Mouse (Mus musculus): Measurements from ENCODE around the gene Amz1.

Gene Amz1

DNA sequence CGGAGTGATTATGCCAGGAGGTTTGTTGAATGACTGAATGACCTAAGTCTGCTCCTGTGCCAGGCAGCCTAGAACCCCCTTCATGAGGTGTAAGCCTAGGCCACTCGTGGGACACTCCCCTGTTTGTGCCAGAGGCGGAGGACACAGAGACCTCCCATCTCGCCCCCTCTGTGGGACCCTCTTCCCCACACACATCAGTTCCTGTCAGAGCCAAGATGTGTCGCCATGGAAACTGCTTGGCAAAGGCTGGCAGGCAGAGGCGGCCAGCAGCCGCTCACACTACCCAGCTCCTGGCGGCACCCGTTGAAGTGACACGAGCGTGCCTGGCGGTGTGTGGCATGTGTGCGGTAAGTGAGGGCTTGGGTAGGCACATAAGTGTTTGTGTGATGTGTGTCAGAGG is at the start of gene Amz1:
TSS of gene Amz1 (plus strand) at position 306 of the 400 bp plus-strand sequence.
- no peak for DNase-seq

- no peak for DNase-seq
Measured at GRCm38 (mm10) chr5:140675079-140675478, 48.8 kb upstream of the Amz1 start.

DNA sequence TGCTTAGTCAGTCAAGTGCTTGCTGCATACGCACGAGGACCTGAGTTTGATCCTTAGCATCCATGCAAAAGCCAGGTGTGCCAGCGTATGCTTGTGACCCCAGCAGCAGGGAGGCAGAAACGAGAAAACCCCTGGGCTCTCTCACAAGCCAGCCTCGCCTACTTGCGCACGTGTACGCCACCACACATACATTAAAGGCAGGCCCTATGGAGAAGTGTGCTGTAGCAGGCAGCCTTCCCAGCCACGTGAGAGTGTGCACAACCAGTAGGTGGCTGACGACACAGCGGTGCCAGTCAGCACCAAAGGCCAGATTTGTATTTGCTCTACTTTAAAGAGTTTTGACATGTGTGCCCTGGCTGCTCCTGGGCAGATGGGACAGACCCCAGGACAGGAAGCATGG is 48.3 kb upstream of the Amz1 start:
- DNase-seq = no peak

DNA sequence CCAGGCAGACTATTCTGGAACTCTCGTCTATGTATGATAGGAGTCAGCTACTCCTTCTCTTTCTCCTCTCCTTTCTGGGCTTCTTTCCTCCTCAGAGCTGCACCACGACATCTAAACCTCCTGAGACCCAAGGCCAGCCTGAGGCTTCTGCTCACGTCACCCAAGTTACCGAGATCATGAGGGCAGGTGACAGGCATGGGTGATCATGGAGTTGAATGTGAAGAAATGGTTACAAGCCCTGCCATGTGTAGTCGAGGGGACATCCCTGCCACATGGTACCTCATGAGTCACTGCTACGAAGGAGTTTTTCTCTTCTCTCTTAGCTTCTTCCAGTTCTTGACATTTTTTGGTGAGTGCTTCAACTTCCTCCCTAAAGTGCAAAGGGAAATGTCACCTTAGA is 46.8 kb upstream of the Amz1 start:
- DNase-seq = no peak

DNA sequence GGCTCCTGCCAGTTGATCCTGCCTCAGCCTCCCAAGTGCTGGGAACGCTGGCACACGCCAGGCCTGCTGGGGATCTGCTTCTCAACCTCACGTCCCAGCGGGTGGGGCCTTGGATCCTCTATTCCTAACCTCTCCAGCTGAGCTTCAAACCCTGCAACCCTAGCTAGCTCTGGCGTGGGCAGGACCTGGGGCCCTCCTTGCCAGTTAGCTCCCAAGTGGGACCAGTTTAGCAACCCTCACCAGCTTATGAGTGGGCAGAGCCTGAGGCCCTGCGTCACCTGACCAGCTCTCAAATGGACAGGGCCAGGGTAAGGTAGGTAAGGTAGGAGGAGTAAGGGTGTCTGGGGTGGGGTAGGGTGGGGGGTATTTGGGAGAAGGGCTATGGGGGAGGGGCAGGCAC is 43.9 kb upstream of the Amz1 start:
- DNase-seq = no peak

DNA sequence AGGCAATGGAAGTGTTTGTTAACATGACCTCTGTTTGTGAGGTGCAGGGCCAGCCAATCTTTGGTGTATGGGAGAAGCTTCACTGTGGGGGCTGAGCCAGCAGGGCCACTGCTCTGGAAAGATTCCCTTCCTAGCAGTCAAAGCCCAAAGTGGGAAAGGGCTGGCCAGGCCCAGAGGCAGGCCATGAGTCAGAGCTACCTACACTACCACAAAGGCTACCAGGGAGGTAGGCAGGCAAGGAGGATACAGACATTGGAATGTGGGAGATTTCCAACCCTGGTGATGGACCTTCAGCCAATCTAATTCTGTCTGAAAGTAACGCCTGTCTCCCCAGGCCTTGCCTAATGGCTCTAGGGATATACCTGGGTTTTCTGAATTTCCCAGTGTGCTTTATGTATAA is 43.0 kb upstream of the Amz1 start:
- no peak for DNase-seq

DNA sequence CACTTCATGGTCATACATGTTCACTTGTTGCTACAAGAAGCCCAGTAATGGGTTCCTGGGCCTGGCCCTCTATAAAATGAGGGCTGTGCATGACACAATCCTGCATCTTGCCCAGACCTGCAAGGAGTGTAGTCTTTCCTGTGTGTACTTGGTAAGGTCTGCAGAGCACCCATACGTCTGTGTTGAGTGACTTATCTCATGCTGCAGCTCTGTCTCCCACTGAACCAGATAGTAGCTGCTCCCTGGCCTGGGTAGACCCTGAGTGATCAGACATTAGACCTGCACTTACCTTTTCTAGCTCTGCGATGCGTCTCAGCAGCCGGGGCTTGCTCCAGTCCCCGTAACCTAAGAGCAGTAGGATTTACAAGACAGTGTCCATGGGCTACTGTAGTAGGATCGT is 41.8 kb upstream of the Amz1 start:
- no peak for DNase-seq

- peak; percentile 39 for DNase-seq
Measured at GRCm38 (mm10) chr5:140684343-140685148, 39.4 kb upstream of the Amz1 start.

DNA sequence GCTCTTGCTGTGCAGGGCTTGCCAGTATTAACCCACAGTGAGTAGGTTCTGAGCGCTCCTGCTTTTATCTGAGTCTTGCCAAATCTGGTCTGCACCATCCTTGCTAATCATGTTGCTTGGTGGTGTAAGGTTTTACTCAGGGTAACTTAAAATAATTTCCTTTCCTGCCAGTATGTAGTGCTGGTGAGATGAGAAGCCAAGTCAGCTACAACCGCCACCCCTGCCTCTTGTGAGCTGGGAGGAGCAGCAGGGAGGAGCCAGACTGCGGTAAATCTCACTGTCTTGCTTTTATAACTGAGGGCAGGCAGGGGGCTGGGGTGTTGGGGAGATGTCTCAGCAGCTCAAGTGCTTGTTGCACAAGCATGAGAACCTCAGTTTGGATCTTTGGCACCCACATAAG is 35.5 kb upstream of the Amz1 start:
- DNase-seq = no peak

DNA sequence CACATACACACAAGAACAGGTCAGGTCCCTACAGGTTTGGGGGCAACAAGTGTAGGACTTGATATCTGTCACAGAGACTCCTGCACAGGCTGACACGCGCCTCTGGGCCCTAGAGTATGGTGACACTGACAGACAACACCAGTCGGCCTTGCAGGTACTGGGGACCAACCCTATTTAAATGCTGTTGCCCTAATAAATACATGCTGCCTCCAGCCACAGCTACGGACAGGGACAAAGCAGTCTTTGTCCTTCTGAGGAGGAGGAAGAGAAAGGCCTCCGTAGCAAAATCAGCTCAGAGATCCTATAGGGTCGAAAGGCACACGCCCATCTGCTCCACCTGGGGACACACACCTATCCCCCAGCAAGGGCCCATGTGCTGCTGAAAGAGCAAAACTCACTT is 27.9 kb upstream of the Amz1 start:
- no peak for DNase-seq

GRCm38 (mm10) chr5:140699776-140700175 is 24.2 kb upstream of the Amz1 start:
- DNase-seq = peak; percentile 38

GRCm38 (mm10) chr5:140701661-140702060 is 22.3 kb upstream of the Amz1 start:
- peak; percentile 63 for DNase-seq

DNA sequence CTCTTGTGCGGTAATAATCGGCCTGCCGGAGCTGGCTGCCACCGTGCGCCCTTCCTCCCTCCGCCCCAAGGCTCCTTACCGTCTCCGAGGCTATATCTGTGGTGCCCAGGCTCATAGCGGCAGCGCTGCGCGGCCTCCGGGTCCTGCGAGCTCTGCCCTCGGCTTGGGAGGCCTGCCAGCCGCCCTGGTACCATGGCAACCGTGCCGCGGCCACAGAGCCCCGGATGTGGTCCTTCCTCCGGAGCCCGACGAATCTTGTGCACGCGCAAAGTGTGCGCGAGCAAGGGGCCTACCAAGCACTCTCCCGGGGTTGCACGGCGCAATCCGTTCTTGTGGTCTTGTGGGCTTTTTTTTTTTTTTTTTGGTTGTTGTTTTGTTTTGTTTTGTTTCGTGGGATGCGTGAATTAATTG is 21.8 kb upstream of the Amz1 start, which contains the start of gene Iqce:
TSS of gene Iqce (minus strand) at position 276 of the 411 bp plus-strand sequence.
- peak; percentile 94 for DNase-seq

DNA sequence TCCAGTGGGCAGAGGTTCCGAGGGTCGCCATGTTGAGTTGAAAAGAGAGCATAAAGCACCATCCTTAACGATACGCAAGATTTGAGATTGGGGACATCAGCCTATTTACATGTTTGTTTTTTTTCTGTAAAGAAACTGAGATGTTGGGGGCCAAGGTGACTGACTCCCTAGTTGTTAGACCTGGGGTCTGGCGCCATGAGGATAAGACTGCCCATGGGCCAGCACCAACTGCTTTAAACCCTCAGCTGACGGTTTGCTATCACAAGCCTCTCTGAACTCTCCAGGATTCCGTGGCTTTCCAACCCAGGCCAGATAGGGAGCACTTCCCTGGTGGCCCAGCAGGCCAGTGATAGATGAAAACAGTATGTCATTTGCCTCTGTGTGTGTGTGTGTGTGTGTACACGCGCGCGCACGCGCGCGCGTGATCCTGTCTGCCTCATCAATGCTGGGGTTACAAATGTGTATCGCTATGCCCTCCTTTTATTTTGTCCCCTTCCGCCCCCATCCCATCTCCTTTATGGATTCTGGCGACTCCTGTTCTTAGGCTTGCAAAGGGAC is 21.2 kb upstream of the Amz1 start:
- DNase-seq = peak; percentile 62

DNA sequence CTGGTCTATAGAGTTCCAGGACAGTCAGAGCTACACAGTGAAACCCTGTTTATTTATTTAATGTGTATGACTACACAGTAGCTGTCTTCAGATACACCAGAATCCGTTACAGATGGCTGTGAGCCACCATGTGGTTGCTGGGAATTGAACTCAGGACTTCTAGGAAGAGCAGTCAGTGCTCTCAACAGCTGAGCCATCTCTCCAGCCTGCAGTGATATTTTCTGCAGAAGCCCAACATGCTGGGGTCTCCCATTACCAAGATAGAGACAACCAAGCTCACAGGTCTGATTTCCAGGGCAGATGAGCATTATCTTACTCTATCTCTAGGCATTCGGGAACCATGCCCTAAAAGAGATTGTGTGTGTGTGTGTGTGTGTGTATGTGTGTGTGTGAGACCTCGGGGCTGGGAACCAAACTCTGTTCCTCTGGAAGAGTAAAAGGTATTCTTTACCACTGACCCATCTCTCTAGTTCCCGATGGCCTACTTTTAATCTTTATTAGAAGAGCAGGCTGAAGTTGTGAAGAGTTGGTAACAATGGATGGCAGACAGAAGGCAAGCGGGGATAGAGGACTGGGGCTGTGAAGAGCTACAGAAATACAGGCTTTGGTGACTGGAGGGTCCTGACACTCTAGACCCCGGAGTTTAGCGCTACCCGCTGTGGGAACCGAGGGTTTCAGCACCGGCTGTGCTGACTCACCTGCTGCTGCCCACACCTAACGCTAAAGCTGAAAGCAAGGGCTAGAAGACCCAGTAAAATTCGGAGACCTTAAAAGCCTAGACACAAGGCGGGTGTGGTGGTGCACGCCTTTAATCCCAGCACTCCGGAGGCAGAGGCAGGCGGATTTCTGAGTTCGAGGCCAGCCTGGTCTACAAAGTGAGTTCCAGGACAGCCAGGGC is 20.2 kb upstream of the Amz1 start:
- peak; percentile 55 for DNase-seq

GRCm38 (mm10) chr5:140704378-140705251 is 19.3 kb upstream of the Amz1 start, which contains the start of gene Brat1:
Gene Brat1 (plus strand): TSS chr5:140705011.
- peak; percentile 100 for DNase-seq

DNA sequence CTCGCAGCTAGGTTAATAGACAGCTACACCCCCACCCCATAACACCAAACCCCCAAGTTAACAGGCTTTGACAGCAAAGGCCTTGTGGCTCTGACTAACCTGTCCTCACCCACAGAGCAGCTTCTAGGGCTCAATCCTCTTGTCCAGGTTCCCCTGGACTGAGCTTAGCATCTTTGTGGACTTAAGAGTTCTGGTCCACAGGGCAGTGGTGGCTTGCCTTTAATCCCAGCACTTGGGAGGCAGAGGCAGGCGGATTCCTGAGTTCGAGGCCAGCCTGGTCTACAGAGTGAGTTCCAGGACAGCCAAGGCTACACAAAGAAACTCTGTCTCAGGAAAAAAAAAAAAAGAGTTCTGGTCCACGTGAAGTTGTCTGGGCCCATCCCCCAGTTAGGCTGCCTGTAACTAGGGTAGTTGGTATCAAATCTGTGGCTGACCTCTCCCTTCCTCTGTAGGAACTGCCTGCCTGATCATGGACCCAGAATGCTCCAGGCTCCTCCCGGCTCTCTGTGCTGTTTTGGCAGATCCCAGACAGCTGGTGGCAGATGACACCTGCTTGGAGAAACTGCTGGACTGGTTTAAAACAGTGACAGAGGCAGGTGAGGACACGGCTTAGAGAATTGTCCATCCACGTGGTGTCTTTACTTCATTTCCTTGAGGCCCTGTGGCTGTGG is 18.3 kb upstream of the Amz1 start:
- no peak for DNase-seq

GRCm38 (mm10) chr5:140710315-140710714 is 13.6 kb upstream of the Amz1 start:
- DNase-seq = no peak

DNA sequence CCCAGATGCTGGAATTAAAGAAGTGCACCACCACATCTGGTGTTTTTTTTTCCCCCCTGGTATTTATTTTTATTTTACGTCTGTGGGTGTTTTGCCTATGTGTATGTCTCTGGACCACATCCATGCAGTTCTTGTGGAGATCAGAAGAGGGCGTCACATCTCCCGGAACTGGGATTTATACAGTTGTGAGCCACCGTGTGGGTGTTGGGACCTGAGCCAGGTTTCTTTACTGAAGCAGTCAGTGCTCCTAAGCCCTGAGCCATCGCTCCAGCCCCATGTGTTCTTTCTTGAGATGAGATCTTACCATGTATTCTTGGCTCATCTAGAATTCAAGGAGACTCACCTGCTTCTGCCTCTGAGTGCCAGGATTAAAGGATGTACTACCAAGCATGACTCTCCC is 12.9 kb upstream of the Amz1 start:
- DNase-seq = no peak

GRCm38 (mm10) chr5:140720773-140721172 is 3.2 kb upstream of the Amz1 start:
- DNase-seq = no peak

DNA sequence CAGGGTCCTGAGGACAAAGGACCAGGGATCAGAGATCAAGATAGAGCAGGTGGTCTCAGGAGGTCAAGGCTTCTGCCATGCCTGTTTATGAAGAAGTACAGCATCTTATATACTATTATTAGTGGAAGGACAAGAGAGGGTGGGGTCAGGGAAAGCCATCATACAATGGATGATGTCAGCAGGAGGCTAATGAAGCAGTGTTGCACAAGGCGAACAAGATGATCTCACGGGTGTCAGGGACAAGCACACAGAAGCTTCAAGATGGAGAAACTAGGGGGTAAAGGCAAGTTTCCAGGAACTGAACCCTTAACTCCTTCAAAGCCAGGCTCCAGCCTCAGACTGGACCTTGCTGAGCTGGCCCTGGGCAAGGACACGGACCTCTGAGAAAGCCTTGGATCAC is 1.8 kb upstream of the Amz1 start:
- DNase-seq = no peak

Measured in cerebellum, adult 9-10 months (tissue).